Mouse (Mus musculus) kidney, postnatal 10 days (tissue): ENCODE data around the gene Selenoo.

ENCODE experiments used
- DNase-seq: peaks from one replicate; pipeline ENCODE4 v3.0.0; 2021; ENCODE audit warnings: mixed read lengths

Gene Selenoo

DNA sequence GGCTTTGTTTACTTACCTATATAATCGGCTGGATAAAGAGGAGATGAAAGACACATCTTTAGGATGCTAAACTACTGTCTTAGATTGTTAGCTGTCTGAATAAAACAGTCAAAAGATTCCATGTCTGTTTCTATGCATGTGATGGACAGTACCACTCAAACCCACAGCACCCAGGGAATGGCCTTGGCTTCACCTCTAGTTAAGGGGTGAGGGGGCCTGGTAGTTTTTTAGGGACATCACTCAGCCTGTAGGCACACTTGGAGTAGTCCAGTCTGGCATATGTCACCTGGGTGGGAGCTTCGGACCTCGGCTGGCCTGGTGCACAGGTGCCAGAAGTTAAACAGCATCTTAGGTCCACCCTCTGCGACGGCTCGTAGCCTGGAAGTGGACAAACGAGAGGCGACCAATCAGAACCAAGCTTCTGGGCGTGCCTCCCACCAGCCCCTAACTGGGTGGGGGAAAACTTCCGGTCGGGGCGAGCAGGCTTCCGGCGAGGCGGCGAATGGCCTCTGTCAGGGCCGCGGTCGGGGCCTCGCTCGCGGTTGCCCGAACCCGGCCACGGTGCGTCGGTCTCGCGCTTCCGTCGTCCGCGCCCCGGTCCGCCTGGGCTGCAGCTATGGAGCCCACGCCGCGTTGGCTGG, at the start of gene Selenoo:
Selenoo (plus strand) TSS at position 478 of the 641 bp plus-strand sequence.
- peak; percentile 95 for DNase-seq

DNA sequence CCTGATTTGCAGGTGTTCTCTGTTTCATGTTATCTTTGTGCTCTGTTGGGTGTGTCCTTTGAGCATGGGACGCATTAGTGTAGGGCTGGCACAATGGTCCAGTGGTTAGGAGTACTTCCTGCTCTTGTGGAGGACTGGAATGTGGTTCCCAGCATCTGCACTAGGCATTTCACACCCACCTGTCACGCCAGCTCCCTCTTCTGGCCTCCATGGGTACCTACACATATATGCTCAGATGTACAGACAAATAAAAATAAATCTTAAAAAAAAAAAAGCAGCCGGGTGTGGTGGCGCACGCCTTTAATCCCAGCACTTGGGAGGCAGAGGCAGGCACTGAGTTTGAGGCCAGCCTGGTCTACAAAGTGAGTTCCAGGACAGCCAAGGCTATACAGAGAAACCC, 44.5 kb upstream of the Selenoo start:
- DNase-seq: no peak

DNA sequence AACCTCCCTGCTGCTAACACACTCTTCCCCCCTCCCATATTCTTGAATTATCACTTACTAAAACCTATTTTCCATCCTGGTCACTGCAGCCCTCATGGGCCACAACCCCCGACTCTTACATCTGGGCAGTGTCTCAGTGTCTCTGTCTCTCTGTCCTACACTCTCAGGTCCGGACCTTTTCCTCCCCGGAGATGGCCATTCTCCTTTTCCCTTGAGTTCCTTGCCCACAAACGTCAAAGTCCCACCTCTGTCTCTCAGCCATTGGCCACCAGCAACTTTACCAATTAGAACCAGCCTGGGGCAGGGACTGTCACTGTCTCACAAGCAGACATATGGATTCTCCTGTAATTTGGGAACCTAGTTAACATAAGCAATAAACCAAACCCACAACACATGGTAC, 42.5 kb upstream of the Selenoo start:
- no peak for DNase-seq

DNA sequence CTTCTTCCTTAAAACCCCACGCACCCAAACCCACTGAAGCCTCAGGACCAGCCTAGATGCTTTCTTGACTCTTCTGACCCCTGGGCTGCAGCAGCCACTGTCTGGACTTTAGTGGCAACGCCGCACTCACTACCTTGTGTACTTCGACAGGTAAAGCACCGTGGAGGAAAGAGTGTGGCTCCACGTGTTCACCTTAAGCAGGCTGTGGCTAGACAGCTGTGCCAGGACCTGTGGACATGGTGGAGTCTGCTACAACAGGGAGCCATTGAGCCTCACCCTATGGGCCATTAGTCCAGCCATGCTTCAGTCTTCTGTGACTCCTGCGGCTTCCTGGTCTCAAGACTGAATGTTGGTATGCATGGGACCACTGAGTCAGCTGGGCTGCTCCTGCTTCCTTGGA, 34.2 kb upstream of the Selenoo start:
- DNase-seq: no peak

DNA sequence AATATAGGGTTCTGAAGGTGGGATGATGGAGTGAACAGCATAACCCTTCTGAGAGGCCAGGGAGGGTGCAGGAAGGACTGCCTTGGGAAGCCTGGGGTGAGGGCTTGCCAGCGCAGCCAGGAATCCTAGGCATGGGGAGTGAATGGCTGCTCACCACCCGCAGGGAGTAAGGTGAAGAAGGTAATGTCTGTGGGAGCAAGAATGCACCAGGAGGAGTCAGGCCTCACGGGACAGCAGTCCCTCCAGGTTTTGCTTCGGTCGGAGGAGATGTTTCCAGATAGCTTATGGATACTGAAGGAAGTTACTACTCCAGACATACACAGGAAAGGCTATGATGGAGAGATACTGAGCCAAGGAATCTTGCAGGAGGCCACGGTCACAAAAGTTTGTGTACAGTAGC, 30.1 kb upstream of the Selenoo start:
- no peak for DNase-seq

DNA sequence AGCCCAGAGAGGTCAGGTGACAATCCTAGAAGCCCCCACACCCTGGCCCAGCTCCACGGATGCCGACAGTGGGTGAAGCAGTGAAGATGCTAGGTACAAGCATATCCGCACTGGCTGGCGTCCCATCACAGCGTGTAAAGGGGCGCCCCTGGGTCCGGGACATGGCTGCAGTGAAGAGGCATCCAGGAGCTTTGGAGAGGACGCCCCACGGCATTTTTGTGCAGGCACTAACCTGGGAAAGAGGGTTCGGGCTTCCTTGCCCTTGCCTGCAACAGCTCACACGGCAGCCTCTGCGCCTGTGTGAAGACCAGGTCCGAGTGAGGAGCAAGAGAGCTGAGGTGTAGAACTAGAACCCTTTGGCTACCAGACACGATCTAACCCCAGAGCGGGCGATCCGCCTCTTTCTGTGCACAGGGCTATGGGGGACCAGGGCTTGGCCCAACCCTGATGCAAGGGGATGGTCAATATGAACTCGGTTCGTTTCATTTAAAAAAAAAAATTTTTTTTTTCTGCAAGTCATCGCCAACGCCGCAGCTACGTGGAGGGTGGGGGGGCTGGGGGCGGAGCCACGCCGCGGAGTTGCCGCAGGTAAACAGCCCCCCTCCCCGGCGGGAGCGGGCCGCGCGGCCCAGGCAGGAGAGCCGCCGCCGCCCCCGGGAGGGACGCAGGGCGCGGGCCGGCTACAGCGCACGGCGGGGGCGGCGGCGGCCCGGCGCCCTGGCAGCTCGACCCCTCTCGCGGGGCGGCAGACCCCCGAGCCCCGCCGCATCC, 29.5 kb upstream of the Selenoo start, which contains the start of gene Panx2:
Panx2 (plus strand) TSS at position 574 of the 771 bp plus-strand sequence.
- peak; percentile 19 for DNase-seq

DNA sequence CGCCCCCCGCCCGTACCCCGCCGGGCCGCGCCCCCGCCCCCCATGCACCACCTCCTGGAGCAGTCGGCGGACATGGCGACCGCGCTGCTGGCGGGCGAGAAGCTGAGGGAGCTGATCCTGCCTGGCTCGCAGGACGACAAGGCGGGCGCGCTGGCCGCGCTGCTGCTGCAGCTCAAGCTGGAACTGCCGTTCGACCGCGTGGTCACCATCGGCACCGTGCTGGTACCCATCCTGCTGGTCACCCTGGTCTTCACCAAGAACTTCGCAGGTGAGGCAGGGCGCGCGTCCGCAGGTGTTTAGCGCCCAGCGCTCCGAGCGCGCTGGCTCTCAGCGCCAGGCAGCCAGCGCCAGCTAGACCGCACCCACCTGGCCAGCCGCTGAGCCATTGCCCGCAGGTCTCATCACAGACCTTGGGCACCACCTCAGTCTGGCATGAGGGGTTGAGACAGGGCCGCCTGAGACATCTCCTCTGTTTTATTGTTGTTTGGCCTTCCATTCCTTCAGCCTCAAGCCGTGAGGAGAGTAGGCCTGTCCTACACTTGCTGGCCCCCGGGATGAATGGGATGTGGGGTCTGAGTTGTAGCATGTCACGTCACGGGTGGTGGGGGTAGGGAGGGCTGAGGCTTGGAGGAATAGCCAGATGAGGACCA, 28.7 kb upstream of the Selenoo start:
- DNase-seq: peak; percentile 53

DNA sequence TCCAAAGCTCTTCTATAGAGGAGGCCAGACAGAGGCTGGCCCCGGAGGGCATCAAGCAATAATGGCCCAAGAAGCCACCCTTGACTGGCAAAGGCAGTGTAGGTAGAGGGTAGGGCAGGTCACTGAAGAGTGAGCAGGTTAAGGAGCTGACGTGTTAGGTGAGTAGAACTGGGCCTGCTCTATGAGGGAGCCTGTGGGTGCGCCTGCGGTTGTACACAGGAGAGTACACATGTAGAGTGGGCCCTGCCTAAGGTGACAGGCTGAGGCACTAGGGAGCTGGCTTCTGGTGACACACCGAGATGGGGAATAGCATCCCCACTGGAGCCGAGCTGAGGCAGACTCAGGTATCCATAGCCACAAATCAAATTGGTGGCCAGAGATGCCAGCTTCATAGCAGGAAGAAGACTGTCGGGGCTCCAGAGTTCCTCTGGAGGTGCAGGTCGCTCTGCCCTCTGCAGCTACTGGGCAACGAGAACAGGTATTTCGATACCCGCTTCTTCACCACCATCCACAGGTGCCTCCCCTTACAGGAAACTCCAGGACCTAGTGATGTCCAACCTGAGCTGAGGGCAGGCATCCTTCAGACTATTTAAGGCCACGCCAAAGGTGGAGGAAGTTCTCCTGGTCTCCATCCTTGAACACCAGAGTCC, 27.9 kb upstream of the Selenoo start:
- peak; percentile 3 for DNase-seq

DNA sequence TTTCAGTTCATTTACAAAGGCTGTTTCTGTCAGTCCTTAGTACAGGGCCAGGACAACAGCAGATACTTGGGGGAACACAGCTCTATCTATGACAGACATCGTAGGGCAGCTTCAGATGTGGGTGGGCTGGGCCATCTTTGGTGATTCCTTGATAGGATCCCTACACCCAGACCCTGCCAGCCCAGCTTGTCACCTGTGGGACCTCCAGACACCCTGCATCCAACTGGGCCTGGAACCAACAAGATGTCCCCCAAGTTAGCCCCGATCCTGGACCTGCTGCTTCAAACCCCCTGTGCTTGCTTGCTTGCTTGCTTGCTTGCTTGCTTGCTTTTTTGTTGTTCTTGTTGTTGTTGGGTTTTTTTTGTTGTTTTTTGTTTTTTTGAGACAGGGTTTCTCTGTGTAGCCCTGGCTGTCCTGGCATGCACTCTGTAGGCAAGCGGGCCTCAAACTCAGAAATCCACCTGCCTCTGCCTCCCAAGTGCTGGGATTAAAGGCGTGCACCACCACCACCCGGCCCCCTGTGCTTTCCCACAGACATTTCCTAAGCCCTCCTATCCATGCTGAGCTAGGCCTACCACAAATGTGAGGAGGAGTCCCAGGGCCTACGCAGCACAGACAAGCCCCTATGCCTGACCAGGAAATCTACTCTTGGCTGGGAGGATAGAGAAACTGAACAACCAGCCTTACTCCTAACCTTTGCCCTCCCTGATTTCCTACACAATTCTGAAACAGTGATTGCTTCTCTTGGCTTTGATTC, 26.9 kb upstream of the Selenoo start:
- peak; percentile 2 for DNase-seq

DNA sequence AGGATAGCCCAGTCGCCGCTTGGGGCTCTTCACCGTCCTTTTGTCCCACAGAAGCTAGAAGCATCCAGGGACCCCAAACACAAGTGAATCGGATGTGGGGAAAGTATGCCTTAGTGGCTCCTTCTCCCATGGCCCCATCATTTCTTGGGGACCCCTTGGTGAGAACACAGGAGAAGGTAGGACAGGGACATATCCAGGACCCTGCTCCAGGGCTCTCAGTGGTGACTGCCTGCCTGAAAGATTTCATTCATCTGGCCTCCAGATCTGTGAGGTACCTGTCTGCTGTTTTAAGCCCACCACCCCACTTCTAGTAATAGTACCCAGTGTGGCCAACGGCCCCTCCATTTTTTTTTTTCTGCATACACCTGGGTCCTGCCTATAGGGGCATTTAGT, 26.4 kb upstream of the Selenoo start:
- DNase-seq: no peak

DNA sequence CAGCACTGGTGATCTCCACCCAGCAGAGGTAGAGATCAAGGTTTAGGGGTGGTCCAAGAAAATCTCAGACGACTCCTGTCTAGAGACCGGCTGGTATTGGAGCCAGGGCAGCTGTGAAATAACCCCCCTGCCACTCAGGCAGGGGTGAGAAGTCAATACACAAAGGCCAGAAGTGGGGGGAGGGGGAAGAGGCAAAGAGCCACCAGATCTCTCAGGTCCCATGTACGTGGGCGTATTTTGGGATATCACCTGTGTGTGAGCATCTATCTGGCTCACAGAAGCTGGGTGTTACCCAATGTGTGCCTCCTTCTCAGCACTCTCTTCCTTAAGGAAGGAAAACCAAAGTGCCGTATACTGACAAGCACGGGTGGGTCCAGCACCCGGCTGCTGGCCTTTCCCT, 25.9 kb upstream of the Selenoo start:
- DNase-seq: peak; percentile 2

DNA sequence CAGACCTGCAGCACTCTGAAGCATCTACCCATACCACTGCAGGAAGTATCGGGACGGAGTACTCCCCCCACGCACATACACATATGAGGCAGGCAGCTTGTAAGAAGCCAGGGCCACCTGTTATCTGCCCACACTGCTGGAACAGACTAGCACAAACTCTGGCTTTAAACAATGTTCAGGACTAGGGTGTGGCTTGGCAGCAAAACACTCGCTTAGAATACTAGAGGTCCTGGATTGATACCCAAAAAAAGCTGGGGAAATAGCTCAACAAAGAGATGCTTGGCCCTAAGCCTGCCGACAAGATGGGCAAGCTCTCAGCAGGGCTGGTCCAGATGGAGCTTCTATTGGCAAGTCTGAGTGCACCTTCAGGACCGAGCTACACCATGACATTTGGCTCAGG, 25.3 kb upstream of the Selenoo start:
- peak; percentile 2 for DNase-seq

DNA sequence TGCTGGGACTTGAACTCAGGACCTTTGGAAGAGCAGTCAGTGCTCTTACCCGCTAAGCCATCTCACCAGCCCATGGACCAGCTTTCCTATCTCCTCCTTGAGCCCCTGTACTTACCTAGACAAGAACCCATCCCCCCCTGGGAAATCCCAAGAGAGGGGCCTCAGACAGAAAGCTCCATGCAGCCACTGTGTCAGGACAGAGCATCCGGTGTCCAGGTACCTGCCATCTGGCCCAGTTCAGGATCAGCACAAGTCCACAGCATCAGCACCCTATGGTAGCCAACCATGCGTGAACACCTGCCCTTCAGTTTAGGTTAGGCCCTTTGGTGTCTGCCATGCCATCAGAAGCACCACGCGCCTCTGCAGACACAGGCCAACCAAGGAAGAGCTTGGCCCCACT, 24.0 kb upstream of the Selenoo start:
- DNase-seq: peak; percentile 2

DNA sequence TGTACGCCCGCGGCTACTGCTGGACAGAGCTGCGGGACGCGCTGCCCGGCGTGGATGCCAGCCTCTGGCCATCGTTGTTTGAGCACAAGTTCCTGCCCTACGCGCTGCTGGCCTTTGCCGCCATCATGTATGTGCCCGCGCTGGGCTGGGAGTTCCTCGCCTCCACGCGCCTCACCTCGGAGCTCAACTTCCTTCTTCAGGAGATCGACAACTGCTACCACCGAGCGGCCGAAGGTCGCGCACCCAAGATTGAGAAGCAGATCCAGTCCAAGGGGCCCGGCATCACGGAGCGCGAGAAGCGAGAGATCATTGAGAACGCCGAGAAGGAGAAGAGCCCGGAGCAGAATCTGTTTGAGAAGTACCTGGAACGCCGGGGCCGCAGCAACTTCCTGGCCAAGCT, 21.3 kb upstream of the Selenoo start:
- DNase-seq: no peak

DNA sequence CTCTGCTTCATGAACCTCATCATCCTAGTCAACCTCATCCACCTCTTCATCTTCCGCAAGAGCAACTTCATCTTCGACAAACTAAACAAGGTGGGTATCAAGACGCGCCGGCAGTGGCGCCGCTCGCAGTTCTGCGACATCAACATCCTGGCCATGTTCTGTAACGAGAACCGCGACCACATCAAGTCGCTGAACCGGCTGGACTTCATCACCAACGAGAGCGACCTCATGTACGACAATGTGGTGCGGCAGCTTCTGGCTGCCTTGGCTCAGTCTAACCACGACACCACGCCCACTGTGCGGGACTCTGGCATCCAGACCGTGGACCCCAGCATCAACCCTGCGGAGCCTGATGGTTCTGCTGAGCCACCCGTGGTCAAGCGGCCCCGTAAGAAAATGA, 20.7 kb upstream of the Selenoo start:
- no peak for DNase-seq

DNA sequence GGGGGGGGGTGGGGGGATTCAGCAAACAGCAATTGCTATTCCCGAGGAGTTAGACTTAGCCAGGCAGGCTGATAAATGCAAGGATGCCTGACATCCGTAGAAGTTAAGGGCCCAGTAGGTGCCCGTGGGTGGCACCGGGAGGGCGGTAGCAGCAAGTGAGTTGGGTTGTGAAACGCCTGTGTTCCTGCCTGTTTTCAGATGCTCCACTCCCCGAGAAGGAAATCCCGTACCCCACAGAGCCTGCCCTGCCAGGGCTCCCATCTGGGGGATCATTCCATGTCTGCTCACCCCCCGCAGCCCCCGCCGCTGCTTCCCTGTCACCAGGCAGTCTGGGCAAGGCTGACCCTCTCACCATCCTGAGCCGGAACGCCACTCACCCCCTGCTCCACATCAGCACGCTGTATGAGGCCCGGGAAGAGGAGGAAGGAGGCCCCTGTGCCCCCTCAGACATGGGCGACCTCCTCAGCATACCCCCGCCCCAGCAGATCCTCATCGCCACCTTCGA, 19.5 kb upstream of the Selenoo start:
- no peak for DNase-seq

DNA sequence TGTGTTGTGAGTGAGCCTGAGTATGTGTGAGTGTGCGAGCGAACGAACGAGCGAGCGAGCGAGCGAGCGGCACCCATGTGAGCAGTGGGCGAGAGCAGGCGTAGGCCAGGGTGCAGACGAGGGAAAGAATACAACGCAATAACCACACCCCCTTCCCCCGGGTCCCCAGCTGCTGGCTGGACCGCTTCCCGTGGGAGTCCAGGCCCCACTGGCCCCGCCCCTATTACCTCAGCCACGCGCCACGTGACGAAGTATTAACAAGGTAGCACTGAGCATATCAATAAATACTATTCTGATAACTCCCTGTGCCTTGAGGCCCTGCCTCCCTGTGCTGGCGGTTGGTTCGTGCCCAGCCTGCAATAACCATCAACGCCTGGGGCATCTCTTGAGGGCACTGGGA, 18.3 kb upstream of the Selenoo start:
- peak; percentile 14 for DNase-seq

DNA sequence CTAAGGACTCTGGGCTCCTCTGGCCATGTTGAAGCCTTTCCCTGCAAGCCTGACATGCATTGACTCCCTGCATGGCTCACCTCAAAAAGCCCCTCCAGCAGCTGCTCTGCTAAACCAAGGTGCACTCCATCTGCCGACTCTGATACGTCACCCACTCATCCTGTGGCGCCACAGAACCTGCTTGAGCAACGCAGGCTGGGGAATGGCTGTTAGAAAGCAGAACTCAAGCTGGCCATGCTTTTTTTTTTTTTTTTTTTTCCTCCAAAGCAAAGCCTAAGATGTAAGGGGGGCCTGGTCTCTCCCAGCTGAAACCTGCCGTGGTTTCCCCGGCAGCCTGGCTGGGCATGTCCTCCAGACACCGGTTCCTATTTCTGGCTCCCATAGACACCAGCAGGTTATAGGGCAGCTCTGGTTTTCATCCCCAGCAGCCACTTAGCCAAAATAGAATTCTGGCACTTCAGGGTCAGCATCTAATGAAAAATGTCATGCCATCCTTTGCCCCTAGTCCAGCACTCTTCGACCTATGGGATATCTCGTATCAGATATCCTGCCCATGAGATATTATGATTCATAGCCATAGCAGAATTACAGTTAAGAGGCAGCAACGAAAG, 14.8 kb upstream of the Selenoo start:
- no peak for DNase-seq

DNA sequence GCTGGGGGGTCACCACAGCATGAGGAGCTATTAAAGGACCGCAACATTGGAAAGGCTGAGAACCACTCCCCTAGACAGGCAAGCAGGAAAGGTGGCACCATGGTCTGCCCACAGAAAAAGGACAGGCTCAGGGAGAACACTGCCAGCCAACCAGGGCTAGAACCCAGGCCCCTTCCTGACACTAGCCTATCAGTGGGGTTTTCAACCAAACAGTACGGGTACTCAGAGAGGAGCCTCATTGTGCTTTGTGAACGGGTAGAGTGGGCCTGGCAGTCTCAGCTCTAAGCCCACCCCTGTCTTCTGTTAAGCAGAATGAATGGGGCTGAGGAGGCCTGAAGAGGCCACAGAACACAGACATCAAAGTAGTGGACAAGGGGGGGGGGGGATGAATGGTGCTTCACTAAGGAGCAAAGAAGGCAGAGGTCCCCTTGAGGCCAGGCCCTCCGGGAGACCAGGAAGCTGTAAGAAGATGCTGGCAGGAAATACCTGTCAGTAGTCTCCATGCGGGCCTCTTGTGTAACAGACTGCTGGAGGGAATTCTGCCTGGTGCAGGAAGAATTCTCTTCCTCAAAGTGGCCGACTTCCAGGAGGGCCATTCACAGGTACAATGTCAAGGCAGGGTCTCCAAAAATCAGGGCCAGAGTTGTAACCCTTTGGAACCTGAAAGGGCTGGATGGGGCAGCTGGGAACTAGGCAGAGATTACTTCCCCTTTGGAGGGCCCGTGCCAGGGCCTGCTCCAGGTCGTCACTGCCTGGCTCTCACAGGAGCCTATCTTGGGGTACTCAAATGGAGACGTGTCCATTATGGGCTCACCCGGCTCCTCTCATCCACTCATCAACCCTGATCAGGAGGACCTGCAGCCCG, 14.0 kb upstream of the Selenoo start, which contains the start of gene Trabd:
Trabd (plus strand) TSS at position 512 of the 865 bp plus-strand sequence.
- DNase-seq: peak; percentile 26

DNA sequence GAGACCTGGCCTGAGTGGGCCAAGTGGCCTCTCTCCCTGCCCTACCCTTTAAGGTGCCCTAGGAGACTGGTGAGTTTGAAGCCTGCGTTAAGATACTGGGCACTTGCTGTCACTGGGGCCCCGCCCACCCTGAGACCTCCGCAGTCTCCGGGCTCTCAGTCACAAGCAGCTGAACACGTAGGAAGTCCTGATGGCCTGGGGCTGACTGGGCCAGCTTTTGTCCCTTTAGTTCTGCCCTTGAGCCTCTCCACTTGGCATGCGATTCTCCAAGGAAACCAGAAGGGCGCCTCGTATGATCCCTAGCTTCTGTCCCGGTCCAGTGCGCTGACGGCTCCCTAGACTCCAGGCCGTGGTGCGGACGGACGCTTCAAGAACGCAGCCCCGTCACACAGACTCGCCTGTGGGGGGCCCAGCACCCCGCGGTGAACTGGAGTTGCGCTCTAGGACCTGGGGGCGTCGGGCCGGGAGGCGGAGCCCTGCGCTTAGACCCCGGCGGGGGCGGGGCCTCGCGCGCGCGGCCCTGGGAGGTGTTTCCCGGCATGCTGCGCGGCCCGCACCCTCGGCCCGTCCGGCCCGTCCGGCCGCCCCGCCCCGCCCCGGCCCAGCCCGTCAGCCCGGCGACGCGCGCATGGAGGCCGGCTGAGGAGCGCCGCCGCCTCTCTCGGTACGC, 13.3 kb upstream of the Selenoo start:
- DNase-seq: peak; percentile 97
